Mouse (Mus musculus): ENCODE results near the gene Smoc2.
A peak's percentile ranks its signal among the peaks of the same experiment; 100 is the strongest.

Smoc2 gene

DNA sequence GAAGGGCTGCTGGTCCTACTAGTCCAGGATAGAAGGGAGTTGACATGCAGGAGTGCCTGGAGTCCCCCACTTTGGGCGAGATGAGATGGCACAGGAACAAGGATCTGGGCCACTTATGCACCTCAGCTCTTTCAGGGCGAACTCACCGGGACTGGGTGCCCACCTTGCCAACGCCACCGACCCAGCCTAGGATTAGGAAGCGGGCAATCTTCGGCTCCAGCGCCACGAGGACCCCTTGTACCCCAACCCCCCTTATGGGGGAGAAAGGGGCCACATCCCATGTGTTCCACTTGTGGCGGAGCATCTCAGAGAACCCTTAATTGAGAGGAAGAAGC lies 627 bp downstream of the Smoc2 start:
- ATAC-seq (ENCODE audit: low TSS enrichment): no peak

- ATAC-seq (ENCODE audit: low TSS enrichment): 0 out of 2 replicates have a peak, but pooled peaks have one; percentile 27
Observed at GRCm38 (mm10) chr17:14280425-14280833, 1.1 kb downstream of the Smoc2 start.

DNA sequence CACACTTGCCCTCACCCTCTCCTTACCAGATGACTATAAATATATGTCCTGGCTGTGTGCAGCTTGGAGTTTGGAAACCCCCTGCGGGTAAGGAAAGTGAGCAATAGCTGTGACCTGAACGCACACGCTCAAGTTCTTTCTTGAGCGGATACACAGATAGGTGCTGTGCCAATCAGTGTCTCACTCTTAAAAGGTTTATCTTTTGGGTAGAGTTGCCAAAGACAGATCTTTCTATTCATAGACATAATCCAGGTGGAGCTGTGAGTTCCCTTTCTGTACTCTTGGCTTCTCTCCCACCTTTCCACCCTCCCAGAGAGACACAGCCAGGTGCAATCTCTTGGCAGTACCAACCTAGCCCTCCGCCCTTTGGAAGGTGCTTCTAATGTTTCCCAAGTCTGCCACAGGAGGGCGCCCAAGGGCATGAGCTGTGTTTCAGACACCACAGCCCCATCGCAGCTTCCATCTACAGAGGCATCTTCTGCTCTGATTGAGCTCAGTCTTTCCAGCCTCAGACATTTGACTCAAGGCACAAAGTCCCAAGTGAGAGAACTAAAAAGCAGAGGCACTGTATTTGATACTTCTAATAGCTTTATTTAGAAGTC lies 8.8 kb downstream of the Smoc2 start:
- peak; percentile 89 for ATAC-seq (ENCODE audit: low TSS enrichment)

DNA sequence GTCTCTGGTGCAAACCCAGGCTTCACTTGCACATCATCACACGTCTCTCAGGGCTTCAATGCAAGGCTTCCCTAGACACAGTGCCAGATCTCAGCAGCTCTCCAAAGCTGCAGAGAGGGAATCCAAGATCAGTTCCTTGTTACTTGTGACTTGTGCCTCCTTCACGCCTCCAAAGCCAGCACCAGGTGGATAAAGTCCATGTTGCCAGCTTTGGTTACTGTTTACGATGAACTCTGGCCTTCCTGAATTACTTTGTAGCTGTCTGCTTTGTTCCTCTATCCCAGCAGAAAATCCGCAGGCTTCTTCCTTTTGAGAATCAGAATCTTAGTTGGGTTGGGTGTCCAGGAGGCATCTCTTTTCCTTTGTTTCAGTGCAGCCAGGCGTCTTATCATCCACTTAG lies 14.3 kb downstream of the Smoc2 start:
- no peak for ATAC-seq (ENCODE audit: low TSS enrichment)

DNA sequence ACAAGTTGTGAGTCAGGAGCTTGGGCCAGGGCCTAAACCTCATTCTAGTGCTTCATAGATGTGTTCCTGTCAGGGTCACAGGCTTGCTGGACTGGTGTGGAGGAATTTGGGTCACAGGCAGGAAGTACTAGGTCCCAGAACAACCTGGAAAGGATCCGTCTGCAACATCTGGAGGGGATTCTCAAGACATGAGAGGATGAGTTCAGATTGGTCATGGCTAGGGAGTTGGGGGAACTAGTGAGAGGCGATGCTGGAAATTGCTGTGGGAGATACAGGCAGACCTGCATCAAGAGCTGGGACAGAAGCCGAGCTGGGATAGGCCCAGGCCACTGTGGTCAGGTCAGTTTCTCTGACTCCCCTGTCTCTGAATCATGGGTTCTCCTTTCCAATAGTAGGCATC lies 15.8 kb downstream of the Smoc2 start:
- no peak for ATAC-seq (ENCODE audit: low TSS enrichment)

DNA sequence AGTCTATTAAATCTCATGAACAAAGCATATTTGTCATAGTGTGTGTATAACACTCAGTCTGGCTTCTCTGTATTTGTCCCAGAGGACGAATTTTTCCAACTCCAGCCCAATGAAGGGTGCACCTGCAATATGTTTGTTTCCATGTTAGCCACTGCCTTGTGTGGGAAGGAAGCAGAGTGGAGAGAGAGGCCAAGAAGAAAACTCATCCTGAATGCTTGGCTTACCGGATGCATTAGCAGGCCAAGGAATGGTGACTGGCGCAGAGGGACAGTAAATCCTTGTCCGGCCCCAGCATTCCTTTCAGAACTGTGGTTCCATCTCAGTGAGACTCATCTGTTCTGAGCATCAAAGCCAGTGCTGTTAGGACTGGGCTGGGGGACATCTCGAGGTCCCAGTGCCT lies 21.1 kb downstream of the Smoc2 start:
- no peak for ATAC-seq (ENCODE audit: low TSS enrichment)

GRCm38 (mm10) chr17:14301491-14302344 lies 22.4 kb downstream of the Smoc2 start:
- no peak for ATAC-seq (ENCODE audit: low TSS enrichment)

DNA sequence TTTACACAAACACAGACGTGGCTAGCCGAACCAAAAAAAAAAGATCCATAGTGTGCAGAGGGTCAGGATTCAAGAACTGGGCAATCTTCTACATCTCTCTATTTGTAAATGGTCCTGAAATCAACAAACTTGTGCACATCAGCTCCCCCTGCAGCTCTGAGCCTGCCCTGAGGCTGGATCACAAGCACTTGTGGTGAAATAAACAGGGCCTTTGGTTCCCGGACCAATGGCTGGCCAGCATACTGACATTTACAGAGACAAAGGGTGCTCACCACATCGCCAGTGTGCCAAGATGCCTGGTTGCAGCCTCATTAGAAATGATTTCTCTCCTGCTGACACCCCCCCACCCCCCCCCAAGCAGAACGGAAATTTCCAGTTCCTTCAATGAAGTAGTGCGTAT lies 23.1 kb downstream of the Smoc2 start:
- ATAC-seq (ENCODE audit: low TSS enrichment): no peak

GRCm38 (mm10) chr17:14303722-14304121 lies 24.4 kb downstream of the Smoc2 start:
- ATAC-seq (ENCODE audit: low TSS enrichment): no peak

GRCm38 (mm10) chr17:14309884-14310283 lies 30.6 kb downstream of the Smoc2 start:
- no peak for ATAC-seq (ENCODE audit: low TSS enrichment)

- peak; percentile 69; the same call in 1 of the 2 replicates for ATAC-seq (ENCODE audit: low TSS enrichment)
Observed at GRCm38 (mm10) chr17:14312440-14312839, 33.1 kb downstream of the Smoc2 start.

- no peak for ATAC-seq (ENCODE audit: low TSS enrichment)
Observed at GRCm38 (mm10) chr17:14314308-14314707, 35.0 kb downstream of the Smoc2 start.

GRCm38 (mm10) chr17:14316536-14316935 lies 37.2 kb downstream of the Smoc2 start:
- ATAC-seq (ENCODE audit: low TSS enrichment): no peak

DNA sequence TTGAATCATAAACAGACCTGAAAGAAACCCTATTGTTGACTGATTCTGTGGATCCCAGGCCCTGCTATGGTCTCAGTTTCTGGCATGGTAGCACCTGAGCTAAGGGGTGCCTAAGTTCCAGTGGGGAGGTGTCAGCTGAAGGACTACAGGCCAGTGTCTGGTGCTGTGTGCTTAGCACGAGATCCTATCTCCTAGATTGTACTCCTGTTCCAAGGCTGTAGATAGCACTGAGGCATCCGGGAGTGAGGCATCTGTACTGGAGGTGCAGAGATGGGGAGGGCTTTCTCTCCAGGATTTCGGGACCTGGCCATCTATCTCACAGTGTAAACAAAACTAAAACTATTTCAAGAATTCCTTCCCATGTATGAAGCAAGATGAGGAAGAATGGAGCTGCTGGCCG lies 38.1 kb downstream of the Smoc2 start:
- ATAC-seq (ENCODE audit: low TSS enrichment): no peak

GRCm38 (mm10) chr17:14326156-14326555 lies 46.9 kb downstream of the Smoc2 start:
- no peak for ATAC-seq (ENCODE audit: low TSS enrichment)

- no peak for ATAC-seq (ENCODE audit: low TSS enrichment)
Observed at GRCm38 (mm10) chr17:14328037-14328436, 48.7 kb downstream of the Smoc2 start.

DNA sequence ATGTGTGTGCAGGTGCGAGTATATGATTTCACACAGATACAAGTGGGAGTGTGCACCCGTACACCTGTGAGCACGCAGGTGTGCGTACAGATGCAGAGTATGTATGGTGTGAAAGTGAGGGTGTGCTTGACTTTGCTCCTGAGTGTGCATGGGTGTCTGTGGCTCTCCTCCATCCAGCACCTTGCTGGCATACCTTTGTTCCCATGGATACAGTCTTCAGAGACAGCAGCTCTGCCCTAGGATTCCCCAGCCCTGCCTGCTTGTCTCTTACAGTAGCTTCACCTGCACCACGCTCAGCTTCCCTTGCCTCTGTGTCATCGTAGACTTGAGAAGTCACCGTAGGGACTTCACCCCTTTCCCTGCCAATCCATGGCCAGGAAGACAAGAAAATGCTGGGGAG lies 51.2 kb downstream of the Smoc2 start:
- ATAC-seq (ENCODE audit: low TSS enrichment): no peak

DNA sequence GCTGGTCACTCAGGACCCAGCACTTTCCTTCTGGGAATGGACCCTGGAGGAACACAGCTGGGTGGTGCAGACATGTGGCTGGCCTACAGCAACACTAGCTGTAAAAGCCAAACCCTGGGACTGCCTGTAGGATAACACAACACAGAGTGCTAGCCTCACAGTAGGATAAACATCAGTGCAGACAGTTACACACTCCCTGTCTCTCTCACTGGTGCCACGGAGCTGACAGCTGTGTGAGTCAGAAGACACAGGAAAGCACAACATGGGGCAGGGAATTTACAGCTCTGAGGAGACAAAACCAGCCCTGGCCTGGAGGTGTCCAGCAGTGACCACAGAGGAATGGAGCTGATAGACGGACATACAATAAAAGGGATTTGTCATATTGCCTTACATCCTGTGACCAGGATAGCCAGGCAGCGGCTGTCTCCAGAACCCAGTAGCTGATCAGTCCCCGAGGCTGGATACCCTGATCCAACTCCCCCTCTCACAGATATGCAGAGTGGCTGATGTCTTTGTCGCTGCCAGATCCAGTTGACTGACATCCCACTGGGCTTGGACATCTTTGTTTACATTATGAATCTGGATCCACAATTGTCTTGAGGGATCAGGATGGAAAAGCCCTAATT lies 60.7 kb downstream of the Smoc2 start:
- no peak for ATAC-seq (ENCODE audit: low TSS enrichment)

- ATAC-seq (ENCODE audit: low TSS enrichment): no peak
Observed at GRCm38 (mm10) chr17:14340736-14341135, 61.4 kb downstream of the Smoc2 start.

- no peak for ATAC-seq (ENCODE audit: low TSS enrichment)
Observed at GRCm38 (mm10) chr17:14342511-14342910, 63.2 kb downstream of the Smoc2 start.

GRCm38 (mm10) chr17:14343442-14343841 lies 64.1 kb downstream of the Smoc2 start:
- ATAC-seq (ENCODE audit: low TSS enrichment): peak; percentile 52; the same call in 1 of the 2 replicates

DNA sequence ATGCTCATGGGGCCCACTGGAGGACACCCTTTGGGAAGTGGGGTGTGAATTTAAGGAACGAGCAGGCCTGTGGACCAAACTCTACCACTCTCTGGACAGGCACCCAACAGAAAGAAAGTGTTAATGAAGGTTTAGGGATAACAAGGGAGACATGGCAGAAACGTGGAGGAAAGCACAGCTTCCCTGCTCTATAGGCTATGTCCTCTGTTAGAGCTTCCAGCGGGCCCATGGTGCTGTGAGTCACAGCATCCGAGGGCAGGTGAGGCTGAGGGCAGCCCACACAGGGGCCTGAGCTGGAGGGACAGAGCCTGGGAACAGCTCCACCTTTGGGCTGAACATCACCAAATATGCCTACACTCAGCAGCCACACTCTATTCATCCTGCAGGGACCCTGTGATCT lies 66.2 kb downstream of the Smoc2 start:
- no peak for ATAC-seq (ENCODE audit: low TSS enrichment)

- no peak for ATAC-seq (ENCODE audit: low TSS enrichment)
Observed at GRCm38 (mm10) chr17:14346891-14347290, 67.6 kb downstream of the Smoc2 start.

Measured in frontal cortex, adult (tissue).